20 mouse cellular contexts compared by ENCODE assay signal in genomic region chr7:133062055-133062454, GRCm38 (mm10).
DNase-seq lines count a peak whose midpoint lies in the region; ATAC-seq and TF ChIP-seq lines count a peak whose summit lies in the region.
"Had no signal": no experiment of that assay in that cellular context is flagged by ENCODE, and none has a peak within 500 bp of the region (broad histone marks: within the 10 kb centered on the region; RNA-seq: fewer than 3 reads in every experiment).

No protein-coding gene starts in this region.

- H3K36me3 ChIP-seq in kidney, adult 2 months (ENCODE audit: control insufficient read depth, insufficient read depth, low read length): no peaks in the 10 kb centered on the region
- peaks cover 14% of the 10 kb centered on the region for H3K36me3 ChIP-seq in kidney, embryonic 14.5 days (ENCODE audit: control insufficient read depth, insufficient read depth, low read length)
- H3K36me3 ChIP-seq: forebrain, embryonic 15.5 days had no signal

- TF ChIP-seq POLR2A in kidney, adult 2 months (IDR thresholded peaks at IDR 0.05; ENCODE audit: low read depth, low read length): no peak

- ATAC-seq in kidney, embryonic 14.5 days (ENCODE audit: low FRiP score, low TSS enrichment): no peak
- peak; percentile 63 for ATAC-seq in Patski
- ATAC-seq: forebrain, embryonic 13.5 days; forebrain, embryonic 15.5 days; forebrain, postnatal 0 days had no signal

- TF ChIP-seq CTCF in kidney, adult 2 months (conservative IDR thresholded peaks at IDR 0.05; ENCODE audit: insufficient read depth, insufficient read length, low read depth, low read length): no peak
- TF ChIP-seq CTCF in Patski (IDR thresholded peaks at IDR 0.05): no peak

- CTCF ChIA-PET in Patski (lab: Charles Lee): no interaction called here

- 58% methylated on average over 3 of the region's 3 CpGs for WGBS in kidney, adult 2 months
- 69% methylated on average over 3 of the region's 3 CpGs for WGBS in kidney, embryonic 14.5 days

- H3K9me3 ChIP-seq in kidney, embryonic 14.5 days (ENCODE audit: control insufficient read depth, low read length): no peaks in the 10 kb centered on the region
- H3K9me3 ChIP-seq: embryonic facial prominence, embryonic 10.5 days; embryonic facial prominence, embryonic 12.5 days; forebrain, embryonic 13.5 days; forebrain, embryonic 15.5 days had no signal

- in situ Hi-C loops in Patski (cut with MboI; ENCODE audit: low pct_unique_long_range_greater_than_20kb): no loop called here

- H3K4me2 ChIP-seq in kidney, embryonic 14.5 days (replicated peaks; ENCODE audit: low read depth, low read length): no peak overlapping the region
- H3K4me2 ChIP-seq: embryonic facial prominence, embryonic 12.5 days; forebrain, embryonic 13.5 days; forebrain, embryonic 15.5 days had no signal

- peaks cover 28% of the 10 kb centered on the region for H3K4me1 ChIP-seq in kidney, adult 2 months (ENCODE audit: control insufficient read depth, insufficient read depth, low read length)
- peaks cover 19% of the 10 kb centered on the region for H3K4me1 ChIP-seq in kidney, embryonic 14.5 days (ENCODE audit: control insufficient read depth, insufficient read depth, low read length)

- H3K27ac ChIP-seq in kidney, adult 2 months (ENCODE audit: insufficient read depth, low read depth, low read length): no peak overlapping the region
- no peak overlapping the region for H3K27ac ChIP-seq in kidney, embryonic 14.5 days (ENCODE audit: low read depth, low read length)
- H3K27ac ChIP-seq: embryonic facial prominence, embryonic 10.5 days; embryonic facial prominence, embryonic 12.5 days; forebrain, embryonic 13.5 days; forebrain, embryonic 15.5 days had no signal

- H3K9ac ChIP-seq in kidney, embryonic 14.5 days (ENCODE audit: low read depth, low read length): no peak overlapping the region
- H3K9ac ChIP-seq: embryonic facial prominence, embryonic 12.5 days; forebrain, embryonic 13.5 days; forebrain, embryonic 15.5 days; forebrain, postnatal 0 days had no signal

- no peak overlapping the region for H3K4me3 ChIP-seq in kidney, adult 2 months (ENCODE audit: insufficient read depth, low read depth, low read length)
- no peak overlapping the region for H3K4me3 ChIP-seq in kidney, embryonic 14.5 days (ENCODE audit: low read length)
- H3K4me3 ChIP-seq: embryonic facial prominence, embryonic 10.5 days; embryonic facial prominence, embryonic 12.5 days; forebrain, embryonic 13.5 days; forebrain, embryonic 15.5 days had no signal

- DNase-seq in kidney, adult 2 months: peak; percentile 60
- DNase-seq in 3T3-L1 (ENCODE audit: low read depth, low spot score): peak; percentile 44
- DNase-seq in Patski (ENCODE audit: low read depth, low spot score): peak; percentile 57
- DNase-seq in right cerebral cortex, postnatal 10 days (ENCODE audit: low spot score in 2 of 2): no peak
- DNase-seq in thymus, postnatal 36 days: no peak
- DNase-seq: adrenal gland, adult 2 months; adrenal gland, postnatal 10 days; adrenal gland, postnatal 25 days; cerebellum, adult 11 months; cerebellum, adult 18-20 months; cerebellum, adult 8-10 months; cerebellum, adult 9-11 months; cerebellum, postnatal 14 days; cerebellum, postnatal 36 days; forebrain, postnatal 0 days had no signal

- no peaks in the 10 kb centered on the region for H3K27me3 ChIP-seq in kidney, adult 2 months (replicated peaks; ENCODE audit: control insufficient read depth, insufficient read depth, low read length)
- no peaks in the 10 kb centered on the region for H3K27me3 ChIP-seq in kidney, embryonic 14.5 days (ENCODE audit: control insufficient read depth, insufficient read depth, low read length)
- H3K27me3 ChIP-seq in Patski: no peaks in the 10 kb centered on the region
- H3K27me3 ChIP-seq: embryonic facial prominence, embryonic 12.5 days; forebrain, embryonic 13.5 days; forebrain, embryonic 15.5 days had no signal

- POLR2A ChIA-PET in Patski (lab: Charles Lee): no interaction called here

Comparison
In these comparisons a context has a peak if more than half of its experiments do, and no peak if none do; other contexts are left out.
1. DNase-seq: peak in kidney, adult 2 months (single experiment), 3T3-L1 (single experiment) and Patski (single experiment); none in right cerebral cortex, postnatal 10 days (0 of 2) and thymus, postnatal 36 days (0 of 2).